Mouse (Mus musculus) neural tube, embryonic 14.5 days (tissue): ENCODE measurements around the gene Ghr. TPM values are rescaled to one million over a fixed set of nuclear protein-coding genes. Genes with fewer than 3 reads are reported as not detected.

Source experiments
- ATAC-seq: fragments of 200-750 bp; cut with Nextera tagmentation; 2 replicates; pipeline ENCODE4 v1.8.0; 2017; ENCODE audit warnings: low read depth, mild to moderate bottlenecking, moderate TSS enrichment, moderate library complexity
- H3K27ac ChIP-seq: fragments of 300-500 bp; sonication (generic); 2 replicates; pipeline ENCODE4 v1.5.1; 2014; ENCODE audit warnings: low read depth, mild to moderate bottlenecking, control low read depth, low read length, moderate library complexity, mixed read lengths
- H3K27me3 ChIP-seq: fragments of 300-500 bp; sonication (generic); 2 replicates; pipeline ENCODE4 v1.6.1; 2014; ENCODE audit warnings: low read length; ENCODE audit not compliant: control insufficient read depth, insufficient read depth
- H3K36me3 ChIP-seq: fragments of 300-500 bp; sonication (generic); 2 replicates; pipeline ENCODE4 v1.6.1; 2014; ENCODE audit warnings: low read length, mixed read lengths; ENCODE audit not compliant: control insufficient read depth, insufficient read depth
- H3K4me1 ChIP-seq: fragments of 300-500 bp; sonication (generic); 2 replicates; pipeline ENCODE4 v1.6.1; 2014; ENCODE audit warnings: low read length; ENCODE audit not compliant: control insufficient read depth, insufficient read depth
- H3K4me2 ChIP-seq: fragments of 300-500 bp; sonication (generic); 2 replicates; pipeline ENCODE4 v1.6.1; 2014; ENCODE audit warnings: mild to moderate bottlenecking, low read depth, low read length, control low read depth
- H3K4me3 ChIP-seq: fragments of 300-500 bp; sonication (generic); 2 replicates; pipeline ENCODE4 v1.5.1; 2014; ENCODE audit warnings: low read depth, low read length, control low read depth, mixed read lengths
- H3K9ac ChIP-seq: fragments of 300-500 bp; sonication (generic); replicated peaks from 2 replicates; pipeline ENCODE4 v1.6.1; 2014; ENCODE audit warnings: low read depth, mild to moderate bottlenecking, control low read depth, low read length, mixed read lengths
- H3K9me3 ChIP-seq: fragments of 300-500 bp; sonication (generic); 2 replicates; pipeline ENCODE4 v1.6.1; 2016; ENCODE audit warnings: low read length; ENCODE audit not compliant: control insufficient read depth
- WGBS: fragments of 180-500 bp; shearing (Covaris S2); extraction: QIAGEN DNeasy Blood & Tissue Kit; methylation state at CpG from one replicate; pipeline ENCODE4 v1.1.7; 2014; 5-methylcytosine and 5-hydroxymethylcytosine counted together
- polyA plus RNA-seq: library from polyadenylated mRNA; unstranded; fragments of >200 nt; fragmentation: Nextera tagmentation; extraction: Ambion mirVana; gene quantifications from 2 replicates; pipeline ENCODE4 v1.2.1, GENCODE M21; 2014

Gene Ghr
- polyA plus RNA-seq, 1 experiment from 2014 or later = 9.8 TPM

- H3K4me2 ChIP-seq = no peak overlapping the region
- WGBS = 95% methylated on average over 1 of the region's 1 CpGs
- H3K9me3 ChIP-seq = no peaks in the 10 kb centered on the region
- H3K27ac ChIP-seq = no peak overlapping the region
- no peak overlapping the region for H3K9ac ChIP-seq
- H3K36me3 ChIP-seq = no peaks in the 10 kb centered on the region
- H3K4me3 ChIP-seq = no peak overlapping the region
- H3K4me1 ChIP-seq = no peaks in the 10 kb centered on the region
- no peaks in the 10 kb centered on the region for H3K27me3 ChIP-seq
- ATAC-seq = no peak
These were observed 97.9 kb downstream of the Ghr start for GRCm38 (mm10) chr15:3485367-3485766.

GRCm38 (mm10) chr15:3483451-3483850 is 99.8 kb downstream of the Ghr start:
- no peak for ATAC-seq
- H3K4me1 ChIP-seq = no peaks in the 10 kb centered on the region

GRCm38 (mm10) chr15:3469230-3469629 is 114.1 kb downstream of the Ghr start:
- no peak overlapping the region for H3K9ac ChIP-seq
- no peaks in the 10 kb centered on the region for H3K36me3 ChIP-seq
- 89% methylated on average over 4 of the region's 4 CpGs for WGBS
- ATAC-seq = no peak
- H3K4me3 ChIP-seq = no peak overlapping the region
- no peaks in the 10 kb centered on the region for H3K9me3 ChIP-seq
- no peaks in the 10 kb centered on the region for H3K4me1 ChIP-seq
- H3K27ac ChIP-seq = no peak overlapping the region
- no peaks in the 10 kb centered on the region for H3K27me3 ChIP-seq
- no peak overlapping the region for H3K4me2 ChIP-seq

More at GRCm38 (mm10) chr15:3483451-3483850, 99.8 kb downstream of the Ghr start:
- Histone ChIP-seq H3K36me3 (no peaks in the 10 kb centered on the region), H3K9ac (no peak overlapping the region), H3K27me3 (no peaks in the 10 kb centered on the region), H3K9me3 (no peaks in the 10 kb centered on the region), H3K4me3 (no peak overlapping the region), H3K27ac (no peak overlapping the region), H3K4me2 (no peak overlapping the region)
- 91% methylated on average over 3 of the region's 3 CpGs for WGBS

GRCm38 (mm10) chr15:3466608-3467007 is 116.7 kb downstream of the Ghr start:
- Histone ChIP-seq H3K27me3 (no peaks in the 10 kb centered on the region), H3K9me3 (no peaks in the 10 kb centered on the region), H3K4me2 (no peak overlapping the region), H3K4me3 (no peak overlapping the region), H3K27ac (no peak overlapping the region), H3K9ac (no peak overlapping the region), H3K36me3 (no peaks in the 10 kb centered on the region), H3K4me1 (no peaks in the 10 kb centered on the region)
- ATAC-seq = no peak
- 80% methylated on average over 4 of the region's 4 CpGs for WGBS

GRCm38 (mm10) chr15:3464754-3465153 is 118.5 kb downstream of the Ghr start:
- 85% methylated on average over 4 of the region's 4 CpGs for WGBS
- Histone ChIP-seq H3K4me1 (no peaks in the 10 kb centered on the region), H3K4me2 (no peak overlapping the region), H3K4me3 (no peak overlapping the region), H3K36me3 (no peaks in the 10 kb centered on the region), H3K27me3 (no peaks in the 10 kb centered on the region), H3K9ac (no peak overlapping the region), H3K9me3 (no peaks in the 10 kb centered on the region), H3K27ac (no peak overlapping the region)
- ATAC-seq = no peak

GRCm38 (mm10) chr15:3456543-3456942 is 126.7 kb downstream of the Ghr start:
- no peaks in the 10 kb centered on the region for H3K9me3 ChIP-seq
- H3K27ac ChIP-seq = no peak overlapping the region
- no peak overlapping the region for H3K4me2 ChIP-seq
- WGBS = 77% methylated on average over 4 of the region's 4 CpGs
- no peak overlapping the region for H3K4me3 ChIP-seq
- no peak overlapping the region for H3K9ac ChIP-seq
- H3K4me1 ChIP-seq = no peaks in the 10 kb centered on the region
- H3K27me3 ChIP-seq = no peaks in the 10 kb centered on the region
- H3K36me3 ChIP-seq = no peaks in the 10 kb centered on the region
- no peak for ATAC-seq

- Histone ChIP-seq H3K27ac (no peak overlapping the region), H3K4me3 (no peak overlapping the region), H3K36me3 (no peaks in the 10 kb centered on the region), H3K4me1 (no peaks in the 10 kb centered on the region), H3K27me3 (no peaks in the 10 kb centered on the region), H3K9ac (no peak overlapping the region), H3K9me3 (no peaks in the 10 kb centered on the region), H3K4me2 (no peak overlapping the region)
- no peak for ATAC-seq
These were observed 127.7 kb downstream of the Ghr start for GRCm38 (mm10) chr15:3455572-3455971.

- Histone ChIP-seq H3K27ac (no peak overlapping the region), H3K9ac (no peak overlapping the region), H3K9me3 (no peaks in the 10 kb centered on the region), H3K4me2 (no peak overlapping the region), H3K4me3 (no peak overlapping the region), H3K27me3 (no peaks in the 10 kb centered on the region), H3K36me3 (no peaks in the 10 kb centered on the region), H3K4me1 (no peaks in the 10 kb centered on the region)
- 82% methylated on average over 5 of the region's 5 CpGs for WGBS
- no peak for ATAC-seq
These were observed 131.1 kb downstream of the Ghr start for GRCm38 (mm10) chr15:3452080-3452752.

- H3K27me3 ChIP-seq = no peaks in the 10 kb centered on the region
- no peaks in the 10 kb centered on the region for H3K4me1 ChIP-seq
- no peak for ATAC-seq
- H3K4me2 ChIP-seq = no peak overlapping the region
- H3K27ac ChIP-seq = no peak overlapping the region
- H3K9ac ChIP-seq = no peak overlapping the region
- H3K36me3 ChIP-seq = no peaks in the 10 kb centered on the region
- WGBS = 71% methylated on average over 2 of the region's 2 CpGs
- H3K9me3 ChIP-seq = no peaks in the 10 kb centered on the region
- no peak overlapping the region for H3K4me3 ChIP-seq
These were observed 133.7 kb downstream of the Ghr start for GRCm38 (mm10) chr15:3449564-3449963.
